Mouse (Mus musculus) left cerebral cortex, postnatal 36 days (tissue): ENCODE measurements around the gene Hip1r. TPM values are rescaled to one million over a fixed set of nuclear protein-coding genes. Genes with fewer than 3 reads are reported as not detected.

Experiments
- DNase-seq, 2 experiments: peaks; one replicate each; pipeline ENCODE4 v3.0.0; 2021 to 2022; ENCODE audit warnings: low spot score in 2 of 2, mixed read lengths in 1 of 2
- intact Hi-C: fragments of 180-260 bp; cut with DNase I; formaldehyde crosslinking; loops from one replicate; pipeline ENCODE4 v1.15.1; 2025
- total RNA-seq, 2 experiments: library from RNA; stranded (reverse); gene quantifications; 2 replicates each; pipeline ENCODE4 v1.2.3; 2021

Hip1r gene
- total RNA-seq, 2 experiments from 2014 or later, result 70.3 to 77.3 TPM

GRCm38 (mm10) chr5:124010077-124010476, 36.6 kb downstream of the Hip1r start:
- DNase-seq, result no peak
- intact Hi-C loops, result no loop called here

- intact Hi-C loops, result no loop called here
- DNase-seq, result no peak
Observed at GRCm38 (mm10) chr5:124010910-124011655, 37.7 kb downstream of the Hip1r start.

GRCm38 (mm10) chr5:124011927-124012326, 38.5 kb downstream of the Hip1r start:
- DNase-seq, result no peak
- intact Hi-C loops, result no loop called here

GRCm38 (mm10) chr5:124012885-124013284, 39.5 kb downstream of the Hip1r start:
- intact Hi-C loops, result no loop called here
- DNase-seq, result no peak

- DNase-seq, result no peak
- intact Hi-C loops, result no loop called here
Observed at GRCm38 (mm10) chr5:124013747-124014146, 40.3 kb downstream of the Hip1r start.

- DNase-seq, result no peak
- intact Hi-C loops, result no loop called here
Observed at GRCm38 (mm10) chr5:124014180-124014579, 40.8 kb downstream of the Hip1r start.

DNA sequence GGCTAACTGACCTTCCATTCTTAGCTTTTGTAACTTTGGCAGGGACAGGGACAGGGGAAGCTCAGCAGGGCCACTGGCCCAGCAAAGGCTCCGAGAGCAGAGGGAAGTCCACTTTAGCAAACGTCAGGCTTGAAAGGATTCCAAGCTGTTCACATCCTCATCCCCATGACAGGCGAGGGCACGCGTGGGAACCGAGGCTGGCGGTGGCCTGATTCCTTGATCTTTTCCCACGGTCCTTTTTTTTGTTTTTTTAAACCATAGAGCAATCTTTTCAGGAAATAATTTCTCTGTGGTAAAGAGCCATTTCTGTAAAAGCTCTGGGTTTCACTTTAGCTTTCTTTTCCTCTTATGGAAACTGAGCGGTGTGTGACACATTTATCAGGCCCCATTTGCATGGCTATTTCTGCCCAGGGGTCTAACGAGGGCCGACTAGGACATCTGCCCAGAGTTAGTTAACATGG, 41.4 kb downstream of the Hip1r start:
- no peak for DNase-seq
- intact Hi-C loops, result no loop called here

DNA sequence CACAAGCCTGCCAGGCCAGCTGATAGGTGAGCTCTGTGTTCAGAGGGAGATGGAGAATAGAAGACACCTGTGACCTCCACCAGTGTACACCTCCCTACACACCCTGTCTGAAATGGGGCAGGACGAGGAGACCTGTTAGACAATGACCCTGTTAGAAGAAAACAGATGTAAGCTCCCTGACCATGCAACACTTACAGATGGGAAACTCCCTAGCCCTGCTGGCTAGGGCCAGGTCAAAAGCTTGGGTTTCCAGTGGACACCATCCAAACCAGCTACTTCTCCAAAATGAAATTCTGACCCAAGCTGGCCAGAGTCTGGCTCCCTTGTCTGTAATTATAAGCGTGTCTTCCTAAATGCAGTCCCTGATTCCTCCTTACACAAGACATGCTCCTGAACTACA, 42.3 kb downstream of the Hip1r start:
- no peak for DNase-seq
- intact Hi-C loops, result no loop called here

DNA sequence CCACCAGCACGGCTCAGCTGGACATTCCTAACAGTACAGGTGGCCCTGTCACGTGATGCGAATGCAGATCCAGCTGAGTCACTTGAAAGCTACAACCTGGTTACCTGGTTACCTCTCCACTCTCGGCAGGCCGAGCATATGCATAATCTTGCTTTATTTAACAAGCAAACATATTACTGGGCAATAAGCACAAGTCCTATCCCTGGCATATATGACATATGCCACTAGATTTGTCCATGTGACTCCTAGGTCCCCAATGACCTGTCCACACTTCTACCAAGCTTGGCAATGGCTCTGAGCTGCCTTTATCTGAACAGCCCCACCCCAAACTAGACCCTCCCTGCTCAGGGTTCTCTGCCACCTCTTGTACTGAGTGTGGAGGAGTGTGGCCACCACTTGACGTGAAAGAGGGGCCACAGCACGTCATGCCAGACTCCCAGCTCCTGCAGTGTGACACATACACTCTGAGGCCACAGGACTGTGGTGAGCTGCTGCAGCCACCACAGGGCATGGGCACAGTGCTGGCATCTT, 42.9 kb downstream of the Hip1r start:
- intact Hi-C loops, result no loop called here

DNA sequence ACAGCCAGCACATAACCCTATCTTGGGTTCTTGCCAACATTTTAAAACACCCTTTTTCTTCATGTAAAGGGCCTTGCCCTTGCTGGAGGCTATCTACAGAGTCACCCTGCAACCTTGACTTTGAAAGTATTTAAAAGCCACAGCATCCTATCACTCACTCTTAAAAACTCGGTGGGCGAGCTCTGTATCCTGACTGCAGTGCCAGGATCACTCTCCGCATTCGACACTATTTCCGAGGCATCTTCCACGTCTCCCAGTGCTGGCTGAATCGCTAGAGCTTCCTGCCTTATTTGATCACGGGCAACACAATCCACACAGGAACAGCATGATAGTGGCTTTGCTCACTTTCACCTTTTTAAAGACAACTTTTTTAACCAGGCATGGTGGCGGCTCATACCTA, 44.5 kb downstream of the Hip1r start:
- no peak for DNase-seq
- intact Hi-C loops, result no loop called here

More for the DNA sequence above, 42.9 kb downstream of the Hip1r start:
- no peak for DNase-seq

GRCm38 (mm10) chr5:124018651-124019050, 45.2 kb downstream of the Hip1r start:
- DNase-seq, result no peak
- intact Hi-C loops, result no loop called here

GRCm38 (mm10) chr5:124019348-124020216, 46.2 kb downstream of the Hip1r start:
- peak; percentile 88 to 89 for DNase-seq
- intact Hi-C loops, result no loop called here

DNA sequence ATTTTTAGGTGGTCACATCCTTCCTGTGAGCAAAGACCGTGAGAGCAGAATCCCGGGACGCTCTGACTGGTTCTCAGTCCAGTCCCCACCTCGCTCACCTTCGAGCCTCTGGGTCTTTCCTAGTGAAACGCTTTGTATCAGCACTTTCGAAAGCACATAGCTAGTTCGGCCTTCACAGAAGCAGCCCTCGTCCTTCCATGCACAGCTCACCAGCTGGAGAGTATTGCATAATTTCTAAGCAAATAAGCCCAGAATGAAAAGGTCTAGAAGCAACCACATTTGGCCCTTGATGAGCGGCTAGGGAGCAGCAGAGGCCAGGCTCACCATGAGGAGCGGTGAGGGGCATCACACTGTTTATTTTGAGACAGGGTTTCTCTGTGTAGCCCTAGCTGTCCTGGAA, 47.7 kb downstream of the Hip1r start:
- intact Hi-C loops, result no loop called here
- DNase-seq, result no peak

- intact Hi-C loops, result no loop called here
Observed at GRCm38 (mm10) chr5:124021701-124022100, 48.3 kb downstream of the Hip1r start.

GRCm38 (mm10) chr5:124022365-124022764, 48.9 kb downstream of the Hip1r start:
- DNase-seq, result no peak
- intact Hi-C loops, result no loop called here

More at GRCm38 (mm10) chr5:124021701-124022100, 48.3 kb downstream of the Hip1r start:
- no peak for DNase-seq

DNA sequence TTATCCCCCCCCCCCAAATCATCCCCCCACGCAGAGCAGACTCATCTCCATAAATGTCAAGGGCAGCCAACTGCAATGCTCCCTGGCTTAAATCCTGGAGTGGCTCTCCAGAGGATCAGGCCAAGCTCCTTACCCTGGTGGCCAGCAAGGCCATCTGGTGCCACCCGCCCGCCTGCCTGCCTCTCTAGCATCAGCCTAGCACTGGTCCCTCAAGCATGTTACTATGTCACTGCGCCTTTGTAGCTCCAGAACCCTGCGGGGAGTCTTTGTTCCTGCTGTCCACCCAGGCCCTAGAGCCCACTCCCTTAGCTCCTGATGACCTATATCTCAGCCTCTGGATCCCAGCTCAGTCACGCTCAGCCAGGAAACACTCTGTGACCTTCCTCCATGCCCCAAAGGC, 51.2 kb downstream of the Hip1r start:
- intact Hi-C loops, result no loop called here
- DNase-seq, result no peak

DNA sequence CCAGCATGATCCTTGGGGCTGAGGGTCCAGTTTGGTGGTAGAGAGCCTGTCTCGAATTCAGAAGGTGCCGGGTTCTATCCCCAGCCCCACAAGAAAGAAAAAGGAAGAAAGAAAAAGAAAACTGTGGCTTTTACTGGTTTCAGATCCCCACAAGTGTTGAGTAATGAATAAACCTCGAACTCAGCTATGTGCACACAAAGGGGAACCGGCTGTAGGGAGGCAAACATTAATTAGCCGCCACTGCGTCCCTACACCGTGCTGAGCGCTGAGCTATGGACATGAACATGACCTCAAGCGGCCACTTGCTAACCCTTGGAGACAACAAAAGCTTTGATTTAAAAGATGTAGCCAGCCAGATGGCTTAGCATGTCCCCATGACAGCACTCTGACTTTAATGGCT, 51.7 kb downstream of the Hip1r start:
- no peak for DNase-seq
- intact Hi-C loops, result no loop called here

GRCm38 (mm10) chr5:124025587-124026441, 52.4 kb downstream of the Hip1r start:
- intact Hi-C loops, result no loop called here
- DNase-seq, result no peak

- intact Hi-C loops, result no loop called here
Observed at GRCm38 (mm10) chr5:124026568-124026967, 53.1 kb downstream of the Hip1r start.

More at GRCm38 (mm10) chr5:124026568-124026967, 53.1 kb downstream of the Hip1r start:
- DNase-seq, result no peak
